Mouse (Mus musculus): ENCODE measurements around the gene Wdr13.
"Not testable (repeated sequence)": the region's sequence is repeated elsewhere in the genome, so short reads cannot be mapped to it uniquely, and the experiment has no call there.

The Wdr13 gene

DNA sequence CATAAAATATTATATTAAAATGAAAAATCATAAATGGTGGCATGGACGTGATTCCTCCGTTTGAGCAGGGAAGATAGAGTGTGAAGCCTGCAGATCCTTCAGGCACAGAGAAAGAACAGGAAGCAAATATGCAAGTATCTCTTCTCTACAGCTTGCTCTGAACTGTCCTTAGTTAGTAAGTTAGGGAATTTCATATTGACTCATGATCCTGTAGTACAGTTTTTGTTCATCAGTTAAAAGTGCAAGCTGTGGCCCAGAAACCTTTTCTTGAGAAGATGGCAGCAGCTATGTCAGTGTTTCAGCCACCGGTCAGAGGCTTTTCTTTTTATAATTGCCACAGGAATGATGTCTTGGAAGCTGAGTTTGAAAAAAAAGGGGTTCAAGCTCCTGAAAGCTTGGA lies 27.7 kb downstream of the Wdr13 start:
- DNase-seq (ENCODE audit: low spot score in 2 of 2) = no peak

GRCm38 (mm10) chrX:8102213-8102668 lies 30.5 kb downstream of the Wdr13 start:
- DNase-seq (ENCODE audit: low spot score in 2 of 2) = no peak

- DNase-seq (ENCODE audit: low spot score in 2 of 2) = peak; percentile 58 to 62
Observed at GRCm38 (mm10) chrX:8101017-8101416, 31.7 kb downstream of the Wdr13 start.

GRCm38 (mm10) chrX:8099435-8099834 lies 33.3 kb downstream of the Wdr13 start:
- no peak for DNase-seq (ENCODE audit: low spot score in 2 of 2)

DNA sequence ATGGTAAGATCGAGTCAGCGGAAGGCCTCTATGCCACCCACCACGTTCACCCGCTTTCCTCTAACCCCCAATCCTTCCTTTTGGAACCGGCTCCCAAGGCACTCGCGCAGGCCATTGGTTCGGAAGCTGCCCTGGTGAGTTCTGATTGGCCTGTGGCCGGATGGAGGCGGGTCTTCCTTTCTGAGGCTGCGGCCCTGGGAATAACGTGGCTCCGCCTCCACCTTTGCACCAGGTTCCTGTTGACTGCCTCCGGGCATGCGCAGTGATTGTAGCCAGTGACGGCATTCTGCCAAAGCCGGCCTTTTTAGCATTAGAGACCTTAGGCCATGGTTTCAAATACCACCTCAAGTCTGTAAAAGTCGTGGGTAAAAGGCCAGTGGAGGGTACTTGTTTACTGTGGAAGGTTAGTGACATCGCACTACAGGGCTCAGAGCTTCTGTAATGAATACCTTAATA lies 35.9 kb downstream of the Wdr13 start:
- DNase-seq (ENCODE audit: low spot score in 2 of 2) = peak; percentile 95 to 97

DNA sequence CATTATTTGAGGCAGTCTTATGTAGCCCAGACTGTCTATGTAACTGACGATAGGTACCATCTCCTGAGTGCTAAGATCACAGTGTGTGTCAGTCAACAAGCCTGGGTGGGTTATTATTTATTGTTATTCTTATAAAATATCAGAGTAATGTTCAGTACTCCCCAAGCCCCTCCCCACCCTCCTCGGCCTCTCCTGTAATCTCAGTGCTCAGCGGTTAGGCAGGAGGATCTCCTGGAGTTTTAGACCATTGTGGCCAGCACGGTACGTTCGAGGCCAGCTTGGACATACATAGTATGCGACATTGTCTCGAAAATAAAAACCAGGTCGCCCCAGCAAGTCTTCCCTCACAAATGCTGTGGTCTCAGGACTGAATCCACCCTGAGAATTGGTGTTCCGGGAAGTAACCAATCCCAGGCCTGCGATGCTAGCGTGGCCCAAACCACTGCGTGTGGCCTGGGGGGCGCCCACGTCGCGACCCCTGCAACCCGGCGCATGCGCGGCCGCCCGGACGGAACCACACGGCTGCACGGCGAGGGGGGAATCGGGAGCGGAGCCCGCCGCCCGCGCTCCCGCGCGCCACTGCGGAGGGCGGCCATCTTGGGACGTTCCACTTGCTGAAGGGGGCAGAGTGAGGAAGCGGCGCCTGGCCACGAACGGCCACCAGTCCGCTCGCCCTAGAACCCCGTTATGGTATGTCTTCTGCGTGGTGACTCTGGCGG lies 36.5 kb downstream of the Wdr13 start:
- peak in 1 of 2 experiments; percentile 91 for DNase-seq (ENCODE audit: low spot score in 2 of 2)

DNA sequence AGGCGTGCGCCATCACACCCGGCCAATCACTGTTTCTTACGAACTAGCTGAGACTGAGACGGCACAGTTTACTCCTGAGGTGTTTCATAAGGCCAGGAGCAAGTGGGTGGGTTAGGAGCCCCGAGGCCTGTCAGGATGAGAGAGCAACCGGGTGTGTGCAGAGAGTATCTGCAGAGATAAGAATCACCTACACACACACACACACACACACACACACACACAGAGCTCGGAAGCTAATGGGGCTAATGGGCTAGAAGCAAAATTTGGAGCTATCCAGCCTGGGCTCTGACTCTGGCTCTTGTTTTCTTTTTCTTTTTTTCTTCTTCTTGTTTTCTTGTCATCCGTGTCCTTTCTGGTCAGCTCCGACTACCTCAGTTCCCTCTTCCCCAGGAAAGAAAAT lies 37.1 kb downstream of the Wdr13 start:
- DNase-seq (ENCODE audit: low spot score in 2 of 2) = no peak

- DNase-seq (ENCODE audit: low spot score in 2 of 2) = not testable (repeated sequence)
Observed at GRCm38 (mm10) chrX:8090954-8091347, 41.7 kb downstream of the Wdr13 start.

DNA sequence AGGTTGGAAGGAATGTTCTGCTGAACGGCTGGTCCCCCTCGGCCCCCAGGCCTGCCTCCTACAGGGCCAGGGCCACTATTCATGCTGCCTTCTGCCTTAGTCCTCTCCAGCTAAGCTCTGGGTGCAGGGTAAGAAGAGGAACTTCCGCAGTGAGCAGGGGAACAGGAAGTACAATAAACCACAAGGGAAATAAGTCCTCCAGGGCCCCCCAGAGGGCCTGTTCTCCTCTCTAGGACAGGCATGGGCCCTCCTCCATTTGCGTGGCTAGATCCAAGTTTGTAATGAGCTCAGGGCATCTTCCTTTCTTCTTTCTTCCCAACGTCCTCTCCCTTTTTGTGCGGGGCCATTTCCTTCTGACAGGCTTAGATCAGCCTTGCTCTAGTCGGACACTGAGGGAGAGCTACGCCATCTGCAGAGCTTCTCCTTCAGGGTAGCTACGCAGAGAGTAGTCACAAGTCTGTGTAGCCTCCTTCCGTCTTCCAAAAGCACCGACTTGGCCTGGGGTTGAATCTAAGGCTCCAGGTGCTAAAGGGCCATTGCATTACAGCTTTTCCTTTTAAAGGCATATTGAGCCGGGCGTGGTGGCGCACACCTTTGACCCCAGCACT lies 42.2 kb downstream of the Wdr13 start, which contains the start of gene Was:
TSS of gene Was (minus strand) at position 153 of the 608 bp plus-strand sequence.
- no peak for DNase-seq (ENCODE audit: low spot score in 2 of 2)

GRCm38 (mm10) chrX:8089746-8090145 lies 42.9 kb downstream of the Wdr13 start:
- no peak for DNase-seq (ENCODE audit: low spot score in 2 of 2)

- DNase-seq (ENCODE audit: low spot score in 2 of 2) = no peak
Observed at GRCm38 (mm10) chrX:8085611-8086010, 47.1 kb downstream of the Wdr13 start.

DNA sequence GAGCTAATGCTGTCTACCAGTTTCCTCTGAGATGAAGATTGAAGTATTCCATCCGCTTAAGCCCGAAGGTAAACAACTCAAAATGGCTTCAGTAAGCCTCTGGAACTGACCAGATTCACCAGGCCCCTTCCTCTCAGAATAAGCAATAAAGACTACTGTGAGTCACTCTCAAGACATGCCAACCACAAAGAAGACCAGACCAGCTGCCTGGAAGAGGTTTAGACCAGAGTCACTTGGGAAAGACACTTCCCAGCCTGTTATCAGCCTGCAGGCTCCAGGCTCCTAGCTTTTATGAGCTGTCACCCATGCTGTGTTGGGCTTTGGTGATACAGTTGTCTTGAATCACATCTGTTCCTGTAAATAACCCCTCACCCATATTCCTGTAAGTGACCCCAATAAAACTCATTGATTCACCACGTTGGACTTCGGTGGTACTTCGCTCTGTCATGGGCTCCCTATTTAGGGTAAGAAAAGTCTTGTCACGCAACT lies 47.9 kb downstream of the Wdr13 start:
- no peak for DNase-seq (ENCODE audit: low spot score in 2 of 2)

DNA sequence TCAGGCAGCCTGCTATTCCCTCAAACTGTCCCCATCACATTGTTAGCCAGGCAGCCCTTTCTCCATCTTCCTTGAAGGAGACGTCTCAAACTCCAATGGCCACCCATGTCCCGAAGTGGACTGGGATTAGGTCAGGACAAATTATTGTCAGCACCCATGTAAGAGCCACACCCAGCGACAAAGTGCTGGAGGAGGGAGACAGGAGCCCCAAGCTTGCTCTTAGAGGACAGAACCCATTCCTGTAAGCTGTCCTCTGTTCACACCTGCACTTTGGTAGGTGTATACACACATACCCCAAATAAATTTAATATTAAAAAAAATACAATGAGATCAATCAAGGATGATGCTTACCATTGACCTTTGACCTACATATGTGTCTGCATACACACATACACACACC lies 57.6 kb downstream of the Wdr13 start:
- no peak for DNase-seq (ENCODE audit: low spot score in 2 of 2)

DNA sequence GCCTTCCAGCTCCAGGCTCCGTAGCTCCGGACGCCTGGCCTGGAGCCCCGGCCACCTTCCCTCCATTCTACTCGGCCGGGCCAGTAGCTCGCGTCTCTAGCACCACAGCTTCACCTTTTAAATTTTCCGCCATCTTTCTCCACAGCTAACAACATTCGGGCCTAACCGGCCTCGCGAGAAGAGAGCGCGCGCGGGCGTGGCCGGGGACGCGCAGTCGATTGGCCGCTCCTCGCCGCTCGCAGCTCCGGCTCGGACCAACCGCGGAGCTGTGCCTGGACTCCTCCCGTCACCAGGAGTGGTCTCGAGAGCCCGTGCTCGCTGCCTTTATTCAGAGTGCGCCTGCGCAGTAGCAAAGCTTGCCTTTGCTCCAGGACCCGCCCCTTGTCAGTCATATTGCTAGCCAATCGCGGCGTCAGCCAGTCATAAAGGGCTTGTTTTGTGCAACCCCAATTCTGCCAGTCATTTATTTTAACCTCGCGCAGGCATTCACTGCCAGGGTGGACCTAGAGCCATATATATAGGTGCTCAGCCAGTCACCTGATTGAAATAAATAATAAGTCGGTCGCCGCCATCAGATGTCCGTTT lies 58.2 kb downstream of the Wdr13 start, which contains the start of gene Suv39h1:
TSS of gene Suv39h1 (minus strand) at position 331 of the 585 bp plus-strand sequence.
- peak; percentile 94 to 95 for DNase-seq (ENCODE audit: low spot score in 2 of 2)

- DNase-seq (ENCODE audit: low spot score in 2 of 2) = no peak
Observed at GRCm38 (mm10) chrX:8073881-8074429, 58.7 kb downstream of the Wdr13 start.
